Mouse (Mus musculus) small intestine, adult 2 months (tissue): ENCODE measurements around the gene Znrf3. TPM values are rescaled to one million over a fixed set of nuclear protein-coding genes. Genes with fewer than 3 reads are reported as not detected.
A peak's percentile ranks its signal among the peaks of the same experiment; 100 is the strongest.
"Not testable (repeated sequence)": the region's sequence is repeated elsewhere in the genome, so short reads cannot be mapped to it uniquely, and the experiment has no call there.

Source experiments
- H3K27ac ChIP-seq: fragments of 200-500 bp; 2 replicates; pipeline ENCODE4 v1.5.1; 2012; ENCODE audit warnings: low read depth, low read length, control low read depth, inconsistent platforms; ENCODE audit not compliant: insufficient read depth
- H3K27me3 ChIP-seq: fragments of 200-500 bp; 2 replicates; pipeline ENCODE4 v1.6.1; 2012; ENCODE audit warnings: mild to moderate bottlenecking, moderate library complexity, low read length, inconsistent platforms; ENCODE audit not compliant: control insufficient read depth, insufficient read depth
- H3K36me3 ChIP-seq: fragments of 200-500 bp; 2 replicates; pipeline ENCODE4 v1.6.1; 2012; ENCODE audit warnings: mild to moderate bottlenecking, low read length, control low read depth, inconsistent platforms; ENCODE audit not compliant: control insufficient read depth, insufficient read depth
- H3K4me1 ChIP-seq: fragments of 200-500 bp; 2 replicates; pipeline ENCODE4 v1.6.1; 2012; ENCODE audit warnings: low read length, inconsistent platforms, mixed read lengths; ENCODE audit not compliant: control insufficient read depth, insufficient read depth, insufficient read length
- H3K4me3 ChIP-seq: fragments of 200-500 bp; 2 replicates; pipeline ENCODE4 v1.5.1; 2012; ENCODE audit warnings: low read depth, mild to moderate bottlenecking, control low read depth, inconsistent platforms, low read length, moderate library complexity
- CTCF ChIP-seq: fragments of 200-500 bp; IDR thresholded peaks from 2 replicates; pipeline ENCODE4 v1.5.1; 2012; ENCODE audit warnings: low read depth, mild to moderate bottlenecking, control low read depth, inconsistent platforms, low read length, moderate library complexity, mixed read lengths; ENCODE audit not compliant: insufficient replicate concordance, insufficient read length; ENCODE audit errors: extremely low read depth
- POLR2A ChIP-seq: fragments of 200-500 bp; IDR thresholded peaks from 2 replicates; pipeline ENCODE4 v1.6.1; 2012; ENCODE audit warnings: low read depth, mild to moderate bottlenecking, control low read depth, inconsistent platforms, low read length, moderate library complexity
- whole genome bisulfite sequencing: fragments of 180-500 bp; shearing (Covaris S2); methylation state at CpG from one replicate; pipeline ENCODE4 v1.1.7; 2018; 5-methylcytosine and 5-hydroxymethylcytosine counted together
- polyA plus RNA-seq: library from polyadenylated mRNA; depleted of rRNA; stranded (reverse); fragments of >200 nt; gene quantifications from 2 replicates; pipeline ENCODE4 v1.2.3, GENCODE M21; 2012

The Znrf3 gene
- polyA plus RNA-seq, 1 experiment, result 4.1 TPM

GRCm38 (mm10) chr11:5482581-5482980, 37.9 kb upstream of the Znrf3 start:
- Histone ChIP-seq H3K36me3 (no peaks in the 10 kb centered on the region), H3K27me3 (no peaks in the 10 kb centered on the region), H3K27ac (no peak overlapping the region), H3K4me3 (no peak overlapping the region), H3K4me1 (peaks cover 5% of the 10 kb centered on the region; the same call in 1 of the 2 replicates)
- TF ChIP-seq CTCF (no peak), POLR2A (no peak)
- WGBS, result 84% methylated on average over 13 of the region's 13 CpGs

- no peak overlapping the region for H3K27ac ChIP-seq
- no peak for TF ChIP-seq POLR2A
- no peak for TF ChIP-seq CTCF
- WGBS, result 75% methylated on average over 3 of the region's 3 CpGs
- no peaks in the 10 kb centered on the region for H3K4me1 ChIP-seq
- H3K36me3 ChIP-seq, result no peaks in the 10 kb centered on the region
- no peaks in the 10 kb centered on the region for H3K27me3 ChIP-seq
- no peak overlapping the region for H3K4me3 ChIP-seq
Measured at GRCm38 (mm10) chr11:5478831-5479230, 34.2 kb upstream of the Znrf3 start.

GRCm38 (mm10) chr11:5478193-5478592, 33.5 kb upstream of the Znrf3 start:
- no peaks in the 10 kb centered on the region for H3K4me1 ChIP-seq
- no peak overlapping the region for H3K27ac ChIP-seq
- 69% methylated on average over 7 of the region's 7 CpGs for WGBS
- TF ChIP-seq POLR2A, result no peak
- TF ChIP-seq CTCF, result no peak
- H3K36me3 ChIP-seq, result no peaks in the 10 kb centered on the region
- H3K27me3 ChIP-seq, result no peaks in the 10 kb centered on the region
- no peak overlapping the region for H3K4me3 ChIP-seq

GRCm38 (mm10) chr11:5476806-5477205, 32.2 kb upstream of the Znrf3 start:
- TF ChIP-seq CTCF (no peak), POLR2A (no peak)
- H3K27me3 ChIP-seq, result no peaks in the 10 kb centered on the region
- H3K36me3 ChIP-seq, result no peaks in the 10 kb centered on the region
- 84% methylated on average over 4 of the region's 4 CpGs for WGBS
- H3K27ac ChIP-seq, result no peak overlapping the region
- no peak overlapping the region for H3K4me3 ChIP-seq
- no peaks in the 10 kb centered on the region for H3K4me1 ChIP-seq

- not testable (repeated sequence) for H3K4me3 ChIP-seq, H3K27me3 ChIP-seq, H3K27ac ChIP-seq, H3K36me3 ChIP-seq, H3K4me1 ChIP-seq
- WGBS, result 86% methylated on average over 2 of the region's 2 CpGs
Measured at GRCm38 (mm10) chr11:5475556-5476118, 31.0 kb upstream of the Znrf3 start.

- H3K27ac ChIP-seq, result no peak overlapping the region
Measured at GRCm38 (mm10) chr11:5474130-5474529, 29.5 kb upstream of the Znrf3 start.

GRCm38 (mm10) chr11:5470055-5470454, 25.4 kb upstream of the Znrf3 start:
- Histone ChIP-seq H3K27me3 (no peaks in the 10 kb centered on the region), H3K27ac (no peak overlapping the region), H3K36me3 (no peaks in the 10 kb centered on the region), H3K4me3 (no peak overlapping the region), H3K4me1 (no peaks in the 10 kb centered on the region)
- WGBS, result 76% methylated on average over 3 of the region's 3 CpGs
- TF ChIP-seq CTCF, result no peak
- TF ChIP-seq POLR2A, result no peak

More at GRCm38 (mm10) chr11:5474130-5474529, 29.5 kb upstream of the Znrf3 start:
- H3K36me3 ChIP-seq, result no peaks in the 10 kb centered on the region
- no peaks in the 10 kb centered on the region for H3K4me1 ChIP-seq
- H3K4me3 ChIP-seq, result no peak overlapping the region
- no peaks in the 10 kb centered on the region for H3K27me3 ChIP-seq
- WGBS, result 14% methylated on average over 5 of the region's 5 CpGs
- TF ChIP-seq POLR2A (no peak), CTCF (peak; percentile 43; the same call in 1 of the 2 replicates)
